Mouse (Mus musculus) cortical plate, adult 2 months (tissue): ENCODE results near the gene Klhl26.

Experiments used
- CTCF ChIP-seq: fragments of 200-500 bp; IDR thresholded peaks from 2 replicates; pipeline ENCODE4 v1.5.1; 2011; ENCODE audit warnings: mild to moderate bottlenecking, control low read depth, low read length; ENCODE audit not compliant: insufficient read depth; ENCODE audit errors: extremely low read depth
- POLR2A ChIP-seq: fragments of 200-500 bp; IDR thresholded peaks from 2 replicates; pipeline ENCODE4 v1.6.1; 2011; ENCODE audit warnings: mild to moderate bottlenecking, low read length, control low read depth; ENCODE audit not compliant: insufficient read depth; ENCODE audit errors: extremely low read depth

GRCm38 (mm10) chr8:70469938-70470337, 6.8 kb downstream of the Klhl26 start:
- TF ChIP-seq CTCF (no peak), POLR2A (no peak)
